ENCODE assay signal across 20 mouse cellular contexts in genomic region chr2:110739781-110740180, GRCm38 (mm10). TPM values are rescaled to one million over a fixed set of nuclear protein-coding genes. Genes with fewer than 3 reads are reported as not detected.
"Had no signal": no experiment of that assay in that cellular context is flagged by ENCODE, and none has a peak within 500 bp of the region (broad histone marks: within the 10 kb centered on the region; RNA-seq: fewer than 3 reads in every experiment).

No protein-coding gene starts in this region.

- H3K27me3 ChIP-seq: neural tube, embryonic 12.5 days; neural tube, embryonic 13.5 days; neural tube, embryonic 15.5 days; stomach, embryonic 15.5 days had no signal

- DNase-seq: right cerebral cortex, adult 18-20 months; right cerebral cortex, postnatal 14 days; right cerebral cortex, postnatal 25 days; right cerebral cortex, postnatal 4 days; spleen, adult 18-20 months; thymus, adult 18-20 months; thymus, adult 2 months; thymus, postnatal 14 days; thymus, postnatal 25 days; thymus, postnatal 36 days; thymus, postnatal 4 days had no signal

- H3K4me2 ChIP-seq: neural tube, embryonic 12.5 days; neural tube, embryonic 13.5 days; neural tube, embryonic 15.5 days; stomach, embryonic 15.5 days had no signal

- H3K36me3 ChIP-seq: neural tube, embryonic 12.5 days; neural tube, embryonic 13.5 days; neural tube, embryonic 15.5 days; stomach, embryonic 15.5 days had no signal

- H3K9me3 ChIP-seq: neural tube, embryonic 12.5 days; neural tube, embryonic 13.5 days; neural tube, embryonic 15.5 days; stomach, embryonic 15.5 days had no signal

- H3K27ac ChIP-seq: neural tube, embryonic 12.5 days; neural tube, embryonic 13.5 days; neural tube, embryonic 15.5 days; stomach, embryonic 15.5 days; stomach, postnatal 0 days had no signal

- H3K4me3 ChIP-seq: neural tube, embryonic 12.5 days; neural tube, embryonic 13.5 days; neural tube, embryonic 15.5 days; stomach, embryonic 15.5 days had no signal

- H3K4me1 ChIP-seq: neural tube, embryonic 12.5 days; neural tube, embryonic 13.5 days; neural tube, embryonic 15.5 days; stomach, embryonic 15.5 days had no signal

- H3K9ac ChIP-seq: neural tube, embryonic 12.5 days; neural tube, embryonic 13.5 days; neural tube, embryonic 15.5 days; stomach, embryonic 15.5 days had no signal

RNA-seq across cellular contexts. Expression of gene Muc15, which starts 18.6 kb away (rescaled TPM):
- total RNA-seq: neutrophil, adult 5-6 weeks had no signal
- polyA plus RNA-seq: neural tube, embryonic 12.5 days; neural tube, embryonic 13.5 days; neural tube, embryonic 14.5 days; small intestine, adult 2 months; stomach, embryonic 14.5 days had no signal
